Mouse (Mus musculus): ENCODE measurements around the gene Gm21060.
"Not testable (repeated sequence)": the region's sequence is repeated elsewhere in the genome, so short reads cannot be mapped to it uniquely, and the experiment has no call there.

DNA sequence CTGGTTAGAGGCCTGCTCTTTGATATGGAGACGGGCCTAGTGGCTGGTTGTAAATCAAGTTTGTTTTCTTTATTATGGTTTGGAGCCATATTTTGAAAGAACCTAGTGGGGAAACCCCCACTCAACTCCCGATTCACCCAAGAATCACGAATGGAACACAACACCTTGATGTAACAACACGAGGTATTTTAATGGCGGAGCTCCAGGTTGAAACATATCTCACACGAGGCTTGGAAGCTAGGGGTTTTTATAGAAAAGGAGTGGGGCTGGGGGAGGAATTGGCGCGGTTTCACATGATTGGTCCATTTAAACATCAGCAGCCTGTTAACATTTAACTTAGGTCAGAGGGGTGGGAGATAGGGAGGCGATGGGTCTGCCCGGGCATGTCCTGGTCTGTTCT lies 15.5 kb upstream of the Gm21060 start:
- not testable (repeated sequence) for TF ChIP-seq CTCF, EP300 (IDR thresholded peaks at IDR 0.05; ENCODE audit: low read depth)

Data from liver, postnatal 0 days (tissue).